Mouse (Mus musculus) embryonic facial prominence, embryonic 13.5 days (tissue): ENCODE results near the gene Evl. TPM values are rescaled to one million over a fixed set of nuclear protein-coding genes. Genes with fewer than 3 reads are reported as not detected.

Source experiments
- ATAC-seq: fragments of 200-750 bp; cut with Nextera tagmentation; 2 replicates; pipeline ENCODE4 v1.8.0; 2017; ENCODE audit warnings: low read depth; ENCODE audit not compliant: insufficient number of reproducible peaks, insufficient read depth, low FRiP score, low TSS enrichment
- H3K27ac ChIP-seq: fragments of 300-500 bp; sonication (generic); 2 replicates; pipeline ENCODE4 v1.5.1; 2015; ENCODE audit warnings: moderate library complexity, mild to moderate bottlenecking, inconsistent platforms
- H3K27me3 ChIP-seq: fragments of 300-500 bp; sonication (generic); 2 replicates; pipeline ENCODE4 v1.6.1; 2015; ENCODE audit warnings: mild to moderate bottlenecking, inconsistent platforms
- H3K36me3 ChIP-seq: fragments of 300-500 bp; sonication (generic); 2 replicates; pipeline ENCODE4 v1.6.1; 2015; ENCODE audit warnings: mild to moderate bottlenecking, inconsistent platforms
- H3K4me1 ChIP-seq: fragments of 300-500 bp; sonication (generic); 2 replicates; pipeline ENCODE4 v1.6.1; 2015; ENCODE audit warnings: inconsistent platforms
- H3K4me2 ChIP-seq: fragments of 300-500 bp; sonication (generic); 2 replicates; pipeline ENCODE4 v1.6.1; 2015; ENCODE audit warnings: moderate library complexity, mild to moderate bottlenecking, inconsistent platforms
- H3K4me3 ChIP-seq: fragments of 300-500 bp; sonication (generic); 2 replicates; pipeline ENCODE4 v1.5.1; 2015; ENCODE audit warnings: mild to moderate bottlenecking, inconsistent platforms
- H3K9ac ChIP-seq: fragments of 300-500 bp; sonication (generic); 2 replicates; pipeline ENCODE4 v1.6.1; 2015; ENCODE audit warnings: mild to moderate bottlenecking, inconsistent platforms
- H3K9me3 ChIP-seq: fragments of 300-500 bp; sonication (generic); 2 replicates; pipeline ENCODE4 v1.6.1; 2016; ENCODE audit warnings: inconsistent platforms
- WGBS: fragments of 180-500 bp; shearing (Covaris S2); methylation state at CpG from one replicate; pipeline ENCODE4 v1.1.7; 2015; ENCODE audit warnings: mixed read lengths; 5-methylcytosine and 5-hydroxymethylcytosine counted together
- polyA plus RNA-seq: library from polyadenylated mRNA; unstranded; fragments of >200 nt; fragmentation: Nextera tagmentation; extraction: Ambion mirVana; gene quantifications from 2 replicates; pipeline ENCODE4 v1.2.1, GENCODE M21; 2015

Gene Evl
- polyA plus RNA-seq, 1 experiment from 2014 or later = 79.3 TPM

DNA sequence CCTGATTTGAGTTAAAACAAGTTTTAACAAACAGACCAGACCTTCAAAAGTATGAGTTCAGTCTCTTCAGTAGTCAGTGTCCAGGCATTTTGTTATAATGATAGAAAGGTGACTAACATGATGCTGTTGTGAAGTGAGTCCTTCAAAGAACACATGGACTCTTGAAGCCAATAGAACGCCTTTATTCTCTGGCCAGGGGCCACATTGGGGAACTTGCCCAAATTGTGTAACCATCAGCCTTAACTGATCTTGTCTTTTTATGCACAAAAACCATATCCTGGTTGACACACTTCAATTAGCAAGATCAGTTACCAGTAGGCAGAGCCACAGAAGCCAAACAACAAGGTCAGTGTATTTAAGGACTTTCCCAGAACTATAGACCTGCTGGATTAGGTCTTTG, 75.0 kb downstream of the Evl start:
- Histone ChIP-seq H3K27me3 (no peaks in the 10 kb centered on the region), H3K4me3 (no peak overlapping the region), H3K4me2 (no peak overlapping the region), H3K9me3 (no peaks in the 10 kb centered on the region), H3K27ac (no peak overlapping the region), H3K4me1 (peaks cover 3% of the 10 kb centered on the region), H3K36me3 (peaks cover 9% of the 10 kb centered on the region), H3K9ac (no peak overlapping the region)
- WGBS = 89% methylated on average over 1 of the region's 1 CpGs
- ATAC-seq = no peak

GRCm38 (mm10) chr12:108630741-108631688, 76.5 kb downstream of the Evl start:
- Histone ChIP-seq H3K4me1 (no peaks in the 10 kb centered on the region; the same call in 1 of the 2 replicates), H3K9ac (no peak overlapping the region), H3K36me3 (peaks cover 9% of the 10 kb centered on the region), H3K9me3 (no peaks in the 10 kb centered on the region), H3K4me3 (no peak overlapping the region), H3K4me2 (no peak overlapping the region), H3K27me3 (no peaks in the 10 kb centered on the region), H3K27ac (no peak overlapping the region)
- ATAC-seq = no peak
- 92% methylated on average over 6 of the region's 6 CpGs for WGBS

- Histone ChIP-seq H3K4me1 (no peaks in the 10 kb centered on the region; the same call in 1 of the 2 replicates), H3K27ac (no peak overlapping the region), H3K27me3 (no peaks in the 10 kb centered on the region), H3K9me3 (no peaks in the 10 kb centered on the region), H3K4me3 (no peak overlapping the region), H3K4me2 (no peak overlapping the region), H3K9ac (no peak overlapping the region), H3K36me3 (peaks cover 11% of the 10 kb centered on the region)
- no peak for ATAC-seq
Observed at GRCm38 (mm10) chr12:108632501-108632900, 78.0 kb downstream of the Evl start.

DNA sequence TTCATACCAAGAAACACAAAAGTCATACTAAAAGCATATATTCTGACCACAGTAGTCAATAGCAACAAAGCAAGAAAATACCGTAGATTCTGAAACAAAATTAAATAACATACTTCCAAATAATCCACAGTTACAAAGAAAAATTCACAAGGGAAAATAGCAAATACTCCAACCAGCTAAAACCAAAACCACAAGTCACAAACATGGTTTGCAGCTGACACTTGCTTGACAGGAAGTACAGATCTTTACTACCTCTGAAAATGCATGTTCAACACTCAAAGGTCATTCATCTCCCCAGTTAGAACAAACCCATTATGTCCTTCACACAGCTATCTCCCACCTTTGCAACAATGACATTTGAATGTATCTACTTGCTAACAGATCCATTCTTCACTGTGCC, 79.5 kb downstream of the Evl start:
- Histone ChIP-seq H3K4me3 (no peak overlapping the region), H3K9me3 (no peaks in the 10 kb centered on the region), H3K27ac (no peak overlapping the region), H3K4me1 (peaks cover 7% of the 10 kb centered on the region; the same call in 1 of the 2 replicates), H3K4me2 (no peak overlapping the region), H3K27me3 (no peaks in the 10 kb centered on the region), H3K36me3 (peaks cover 14% of the 10 kb centered on the region), H3K9ac (no peak overlapping the region)
- 76% methylated on average over 1 of the region's 1 CpGs for WGBS
- no peak for ATAC-seq

DNA sequence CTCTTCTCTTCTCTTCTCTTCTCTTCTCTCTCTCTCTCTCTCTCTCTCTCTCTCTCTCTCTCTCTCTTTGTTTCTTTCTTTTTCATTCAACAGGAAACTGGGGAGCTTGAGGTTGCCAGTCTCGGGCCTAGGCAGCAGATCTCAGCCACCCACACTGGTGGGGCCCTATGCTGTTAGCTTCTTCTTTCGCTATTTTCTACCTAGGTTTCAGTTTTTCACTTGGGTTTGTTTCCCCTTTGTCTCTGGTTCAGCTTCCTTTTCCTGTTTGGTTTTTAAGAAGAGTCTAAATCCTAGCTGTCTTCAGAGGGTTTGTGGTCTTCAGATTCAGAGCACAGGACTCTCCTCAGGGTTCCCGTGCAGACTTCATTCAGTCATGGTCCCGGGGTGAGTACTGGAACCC, 81.0 kb downstream of the Evl start:
- Histone ChIP-seq H3K4me1 (peaks cover 7% of the 10 kb centered on the region; the same call in 1 of the 2 replicates), H3K27ac (no peak overlapping the region), H3K27me3 (no peaks in the 10 kb centered on the region), H3K36me3 (peaks cover 14% of the 10 kb centered on the region), H3K9ac (no peak overlapping the region), H3K4me3 (no peak overlapping the region), H3K4me2 (no peak overlapping the region), H3K9me3 (no peaks in the 10 kb centered on the region)
- WGBS = 91% methylated on average over 4 of the region's 4 CpGs
- ATAC-seq = no peak

- 85% methylated on average over 5 of the region's 5 CpGs for WGBS
- H3K4me2 ChIP-seq = no peak overlapping the region
- peaks cover 13% of the 10 kb centered on the region for H3K36me3 ChIP-seq
- no peak overlapping the region for H3K27ac ChIP-seq
- no peaks in the 10 kb centered on the region for H3K27me3 ChIP-seq
- H3K4me3 ChIP-seq = no peak overlapping the region
- no peaks in the 10 kb centered on the region for H3K9me3 ChIP-seq
- H3K9ac ChIP-seq = no peak overlapping the region
- H3K4me1 ChIP-seq = peaks cover 7% of the 10 kb centered on the region; the same call in 1 of the 2 replicates
- ATAC-seq = no peak
Observed at GRCm38 (mm10) chr12:108637440-108637839, 82.9 kb downstream of the Evl start.

DNA sequence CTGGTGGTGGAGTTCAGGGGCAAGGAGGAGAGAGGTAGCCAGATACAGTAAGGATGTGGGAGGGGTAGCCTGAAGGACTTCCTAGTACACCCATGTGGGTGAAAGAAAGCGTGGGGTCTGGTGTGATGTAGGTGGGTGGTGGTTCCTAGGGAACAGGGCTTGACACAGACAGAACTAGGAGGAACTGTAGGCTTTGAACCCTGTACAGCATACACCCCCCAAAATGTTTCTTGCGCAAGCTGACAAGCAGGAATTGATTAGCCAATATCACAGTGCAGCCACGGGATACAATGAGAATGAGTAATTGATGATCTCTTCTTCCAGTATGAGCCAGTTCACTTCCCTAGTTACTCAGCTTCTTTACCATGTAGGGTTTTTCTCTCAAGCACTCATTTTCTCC, 84.6 kb downstream of the Evl start:
- no peaks in the 10 kb centered on the region for H3K27me3 ChIP-seq

DNA sequence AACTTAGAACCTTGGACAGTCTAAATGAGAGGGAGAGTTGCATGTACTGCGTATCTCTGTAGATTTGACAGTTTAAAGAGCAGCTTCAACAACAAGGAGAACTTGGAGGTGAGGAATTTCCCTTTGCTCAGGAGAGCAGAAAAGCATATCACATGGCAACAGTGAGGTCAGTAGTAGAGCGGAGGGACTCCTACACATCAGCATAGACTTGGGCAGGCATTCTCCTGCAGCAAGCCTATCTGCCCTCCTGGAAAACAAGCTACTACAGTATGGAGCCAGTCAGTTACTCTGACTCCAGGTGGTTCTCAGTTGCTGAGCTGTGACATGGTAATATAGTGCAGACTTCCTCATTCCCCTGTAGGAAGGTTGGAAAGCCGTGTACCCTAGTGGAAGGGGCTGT, 87.5 kb downstream of the Evl start:
- no peak for ATAC-seq
- whole genome bisulfite sequencing = 88% methylated on average over 3 of the region's 3 CpGs
- Histone ChIP-seq H3K4me3 (no peak overlapping the region), H3K9me3 (no peaks in the 10 kb centered on the region), H3K27me3 (no peaks in the 10 kb centered on the region), H3K4me2 (no peak overlapping the region), H3K36me3 (0 out of 2 replicates have a peak, but pooled peaks cover 5% of the 10 kb centered on the region), H3K9ac (no peak overlapping the region), H3K4me1 (peaks cover 13% of the 10 kb centered on the region), H3K27ac (no peak overlapping the region)

More for the DNA sequence above, 84.6 kb downstream of the Evl start:
- 82% methylated on average over 3 of the region's 3 CpGs for WGBS
- H3K36me3 ChIP-seq = 0 out of 2 replicates have a peak, but pooled peaks cover 5% of the 10 kb centered on the region
- H3K9ac ChIP-seq = no peak overlapping the region
- H3K4me2 ChIP-seq = no peak overlapping the region
- no peak overlapping the region for H3K4me3 ChIP-seq
- H3K4me1 ChIP-seq = peaks cover 7% of the 10 kb centered on the region; the same call in 1 of the 2 replicates
- ATAC-seq = no peak
- no peaks in the 10 kb centered on the region for H3K9me3 ChIP-seq
- H3K27ac ChIP-seq = no peak overlapping the region

GRCm38 (mm10) chr12:108646234-108646633, 91.7 kb downstream of the Evl start:
- H3K4me1 ChIP-seq = peaks cover 6% of the 10 kb centered on the region
- peaks cover 32% of the 10 kb centered on the region for H3K36me3 ChIP-seq
- no peaks in the 10 kb centered on the region for H3K27me3 ChIP-seq
- ATAC-seq = no peak
- WGBS = 78% methylated on average over 1 of the region's 1 CpGs
- no peak overlapping the region for H3K9ac ChIP-seq
- no peak overlapping the region for H3K27ac ChIP-seq
- H3K4me3 ChIP-seq = no peak overlapping the region
- no peak overlapping the region for H3K4me2 ChIP-seq
- no peaks in the 10 kb centered on the region for H3K9me3 ChIP-seq

GRCm38 (mm10) chr12:108647784-108648183, 93.3 kb downstream of the Evl start:
- peaks cover 46% of the 10 kb centered on the region for H3K36me3 ChIP-seq
- no peak overlapping the region for H3K27ac ChIP-seq
- no peak for ATAC-seq
- no peaks in the 10 kb centered on the region for H3K9me3 ChIP-seq
- no peak overlapping the region for H3K4me3 ChIP-seq
- H3K27me3 ChIP-seq = no peaks in the 10 kb centered on the region
- no peak overlapping the region for H3K4me2 ChIP-seq
- peaks cover 6% of the 10 kb centered on the region for H3K4me1 ChIP-seq
- no peak overlapping the region for H3K9ac ChIP-seq

DNA sequence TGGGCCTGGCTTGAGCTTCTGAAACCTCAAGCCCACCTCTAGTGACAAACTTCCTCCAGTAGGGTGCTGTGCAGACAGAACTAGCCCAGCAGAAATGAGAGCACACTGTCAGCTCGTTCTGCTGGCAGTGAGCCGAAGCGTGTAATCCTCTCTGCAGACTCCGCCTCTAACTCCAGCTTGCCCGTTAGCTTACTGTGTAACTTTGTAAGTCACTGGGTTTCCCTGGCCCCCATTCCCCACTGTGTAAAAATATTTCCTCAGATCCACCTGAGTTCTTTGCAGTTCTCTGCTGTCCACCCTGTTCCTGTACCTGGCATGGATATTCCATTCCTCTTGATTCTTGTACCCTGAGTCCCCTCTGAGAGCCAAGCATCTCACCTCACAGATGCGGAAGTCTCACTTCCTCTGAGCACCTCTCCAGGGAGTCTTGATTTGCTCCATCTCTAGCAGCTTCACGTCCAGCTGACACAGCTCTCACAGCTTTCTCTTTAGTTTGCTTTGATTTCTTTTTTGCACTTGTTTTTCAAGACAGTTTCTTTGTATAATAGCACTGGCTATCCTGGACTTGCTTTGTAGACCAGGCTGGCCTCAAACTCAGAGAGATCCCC, 96.6 kb downstream of the Evl start:
- H3K4me1 ChIP-seq = no peaks in the 10 kb centered on the region
- no peak overlapping the region for H3K4me3 ChIP-seq
- no peak overlapping the region for H3K27ac ChIP-seq
- no peaks in the 10 kb centered on the region for H3K9me3 ChIP-seq
- H3K27me3 ChIP-seq = no peaks in the 10 kb centered on the region
- ATAC-seq = no peak
- 57% methylated on average over 7 of the region's 7 CpGs for WGBS
- H3K36me3 ChIP-seq = peaks cover 79% of the 10 kb centered on the region
- no peak overlapping the region for H3K9ac ChIP-seq
- no peak overlapping the region for H3K4me2 ChIP-seq
